Mouse (Mus musculus) E14TG2a.4 (cell line): ENCODE data around the gene Btbd35f4.
"Not testable (repeated sequence)": the region's sequence is repeated elsewhere in the genome, so short reads cannot be mapped to it uniquely, and the experiment has no call there.

Experiments used
- CTCF ChIP-seq: conservative IDR thresholded peaks from 2 replicates; pipeline ENCODE4 v1.5.1; 2014; ENCODE audit warnings: low read length
- POU5F1 ChIP-seq: IDR thresholded peaks from 2 replicates; pipeline ENCODE4 v1.6.1; 2014; ENCODE audit warnings: low read length, borderline replicate concordance

DNA sequence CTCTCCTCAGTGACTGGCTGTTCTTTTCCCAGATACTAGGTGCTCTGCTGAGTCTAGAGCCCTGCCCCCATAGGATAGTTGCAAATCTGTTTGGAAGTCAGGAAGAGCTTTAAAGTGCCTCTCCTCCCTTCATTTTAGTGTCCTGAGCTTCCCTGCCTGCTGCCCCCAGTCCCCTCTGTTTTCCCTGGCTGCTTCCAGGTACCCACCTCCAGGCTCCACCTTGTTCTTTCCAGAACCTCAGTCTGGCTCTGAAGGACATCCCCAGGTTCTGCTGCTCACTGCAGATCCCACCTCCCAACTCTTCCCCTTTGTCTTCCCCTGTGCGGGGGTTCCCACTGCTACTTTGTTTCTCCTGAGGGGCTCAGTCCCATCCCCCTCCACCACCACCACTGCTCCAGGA lies 39.7 kb downstream of the Btbd35f4 start:
- not testable (repeated sequence) for TF ChIP-seq CTCF, POU5F1
